Mouse (Mus musculus) sigmoid colon, adult 10 weeks (tissue): Measurements from ENCODE around the gene Cysltr1. TPM values are rescaled to one million over a fixed set of nuclear protein-coding genes. Genes with fewer than 3 reads are reported as not detected.

ENCODE experiments used
- polyA plus RNA-seq: library from polyadenylated mRNA; stranded (reverse); fragments of 350-450 nt; fragmentation: Illumina TruSeq; extraction: RNeasy Lipid Tissue Mini Kit (QIAGEN cat#74804); gene quantifications from one replicate; pipeline ENCODE4 v1.2.3, GENCODE M21; 2014; ENCODE audit warnings: low read depth, low replicate concordance

The Cysltr1 gene
- 16.2 TPM for polyA plus RNA-seq

DNA sequence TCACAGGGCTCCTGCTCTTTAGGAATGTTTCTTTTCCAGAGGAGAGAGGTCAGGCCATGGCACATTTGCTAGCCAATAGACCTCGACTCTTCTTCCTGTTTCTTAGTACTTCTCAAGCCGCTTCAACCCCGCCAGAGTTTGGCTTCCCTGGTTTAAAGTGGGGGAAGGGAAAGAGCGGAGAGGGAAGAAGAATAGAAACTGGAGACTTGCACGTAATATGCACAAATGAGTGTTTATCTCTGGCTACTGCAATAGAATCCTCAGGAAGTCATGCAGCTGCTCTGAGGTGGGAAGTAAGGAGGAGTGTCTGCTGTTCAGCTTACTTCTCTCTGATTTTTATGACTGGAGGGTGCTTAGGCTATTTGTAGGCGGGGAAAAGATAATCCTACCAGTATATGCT, at the start of gene Cysltr1:
Gene Cysltr1 (minus strand): TSS at position 294 of the 400 bp plus-strand sequence.

GRCm38 (mm10) chrX:106582886-106583285, 20.6 kb downstream of the Cysltr1 start, which contains the start of gene Gm5127:
Gm5127 (plus strand) TSS chrX:106583186.

Other genes starting within 250 kb of the Cysltr1 start
- gene Fndc3c1, start 118.3 kb downstream of the Cysltr1 start, polyA plus RNA-seq: 0.09 TPM
- gene Gm5127, start 20.5 kb downstream of the Cysltr1 start, polyA plus RNA-seq: 0.35 TPM
- gene Rtl3, start 237.0 kb upstream of the Cysltr1 start, polyA plus RNA-seq: 0.22 TPM